Mouse (Mus musculus): Measurements from ENCODE around the gene Hspa1b.
A peak's percentile ranks its signal among the peaks of the same experiment; 100 is the strongest.
"Not testable (repeated sequence)": the region's sequence is repeated elsewhere in the genome, so short reads cannot be mapped to it uniquely, and the experiment has no call there.

Hspa1b gene

DNA sequence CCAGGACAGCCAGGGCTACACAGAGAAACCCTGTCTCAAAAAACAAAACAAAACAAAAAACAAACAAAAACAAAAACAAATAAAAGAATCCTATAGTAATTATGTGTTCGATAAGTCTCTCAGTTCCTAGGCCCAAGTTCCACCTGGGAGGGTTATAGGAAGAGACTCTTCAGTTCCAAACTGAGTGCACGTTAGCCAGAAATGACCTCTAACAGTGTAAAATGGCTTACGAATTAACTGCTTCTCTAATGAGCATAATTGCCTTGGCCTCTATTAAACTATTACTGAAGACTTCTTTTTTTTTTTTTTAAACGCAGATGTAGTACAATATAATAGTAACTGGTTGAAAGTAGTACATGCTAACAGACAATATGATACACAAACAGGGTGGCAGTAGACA is 5.1 kb downstream of the Hspa1b start:
- no peak for DNase-seq

DNA sequence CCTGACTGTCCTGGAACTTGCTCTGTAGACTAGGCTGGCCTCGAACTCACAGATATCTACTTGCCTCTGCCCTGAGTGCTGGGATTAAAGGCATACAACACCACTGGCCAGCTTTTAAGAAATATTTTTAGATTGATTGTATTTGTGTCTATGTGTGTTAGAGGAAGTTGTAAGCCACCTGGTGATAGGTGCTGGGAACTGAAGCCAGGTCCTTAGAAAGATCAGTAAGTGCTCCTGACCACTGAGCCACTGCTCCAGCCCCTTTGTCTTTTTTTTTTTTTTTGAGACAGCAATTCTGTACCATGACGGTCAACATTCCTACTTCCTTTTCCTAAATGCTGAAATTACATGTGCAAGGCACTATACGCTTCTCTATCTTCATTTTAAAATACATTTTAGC is 5.8 kb downstream of the Hspa1b start:
- DNase-seq: no peak

DNA sequence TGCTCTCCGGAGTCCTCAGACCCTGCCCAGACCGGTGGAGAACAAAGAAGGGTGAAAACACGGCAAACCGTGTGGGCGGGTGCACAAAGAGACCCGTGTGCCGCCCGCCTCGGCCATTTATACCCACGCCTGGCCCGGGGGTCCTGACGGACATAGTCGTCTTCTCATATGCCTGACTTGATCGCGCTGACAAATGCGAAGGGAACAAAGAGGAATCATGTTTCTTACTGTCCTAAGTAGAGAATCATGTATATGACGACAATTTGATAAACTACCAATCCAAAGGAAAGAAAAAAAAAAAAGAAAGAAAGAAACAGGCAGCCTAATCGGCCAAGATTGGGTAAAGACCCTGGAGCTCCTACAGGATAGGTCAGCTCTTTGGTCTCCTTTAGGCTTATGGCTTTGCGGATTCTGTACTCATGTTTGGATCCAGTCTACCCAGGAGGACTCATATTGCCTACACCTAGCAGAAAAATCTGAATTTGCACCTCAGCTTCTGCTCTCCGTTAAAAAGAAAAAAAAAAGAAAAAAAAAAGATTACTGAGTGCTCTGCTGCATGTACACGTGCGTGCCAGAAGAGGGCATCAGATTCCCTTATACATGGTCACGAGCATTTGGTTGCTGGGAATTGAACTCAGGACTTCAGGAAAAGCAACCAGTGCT is 6.5 kb downstream of the Hspa1b start:
- peak; percentile 74 for DNase-seq

DNA sequence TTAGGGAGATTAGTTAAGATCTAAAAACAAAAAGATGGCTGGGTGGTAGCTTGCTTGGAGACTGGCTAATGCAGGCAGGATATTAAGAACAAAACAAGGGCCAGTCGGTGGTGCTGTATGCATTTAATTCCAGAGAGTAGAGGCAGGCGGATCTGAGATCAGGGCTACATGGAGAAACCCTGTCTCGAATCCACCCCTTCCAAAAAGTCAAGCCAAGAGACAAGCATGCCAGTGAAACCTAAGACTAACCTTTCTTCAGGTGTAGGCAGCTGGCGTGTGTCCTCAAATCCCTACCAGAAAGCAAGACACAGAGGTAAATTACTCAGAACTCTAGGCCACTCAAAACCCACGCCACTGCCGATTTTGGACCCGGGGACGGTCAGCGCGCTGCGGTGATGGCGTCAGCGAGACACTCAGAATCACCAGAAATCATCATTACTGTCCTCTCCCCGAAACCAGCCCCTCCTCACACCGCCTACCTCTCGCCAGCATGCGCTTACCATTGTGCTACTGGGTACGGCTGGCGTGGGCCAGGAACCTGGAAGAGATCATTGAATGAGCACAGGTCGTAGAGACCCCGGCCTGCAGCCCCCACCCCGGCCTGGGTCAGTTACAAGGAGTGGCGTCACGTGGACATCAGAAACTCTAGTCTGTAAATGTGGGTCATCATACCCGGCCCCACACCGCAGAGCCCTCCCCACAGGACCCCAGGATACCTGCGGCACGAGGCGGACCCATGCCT is 7.2 kb downstream of the Hspa1b start:
- DNase-seq: peak; percentile 58

DNA sequence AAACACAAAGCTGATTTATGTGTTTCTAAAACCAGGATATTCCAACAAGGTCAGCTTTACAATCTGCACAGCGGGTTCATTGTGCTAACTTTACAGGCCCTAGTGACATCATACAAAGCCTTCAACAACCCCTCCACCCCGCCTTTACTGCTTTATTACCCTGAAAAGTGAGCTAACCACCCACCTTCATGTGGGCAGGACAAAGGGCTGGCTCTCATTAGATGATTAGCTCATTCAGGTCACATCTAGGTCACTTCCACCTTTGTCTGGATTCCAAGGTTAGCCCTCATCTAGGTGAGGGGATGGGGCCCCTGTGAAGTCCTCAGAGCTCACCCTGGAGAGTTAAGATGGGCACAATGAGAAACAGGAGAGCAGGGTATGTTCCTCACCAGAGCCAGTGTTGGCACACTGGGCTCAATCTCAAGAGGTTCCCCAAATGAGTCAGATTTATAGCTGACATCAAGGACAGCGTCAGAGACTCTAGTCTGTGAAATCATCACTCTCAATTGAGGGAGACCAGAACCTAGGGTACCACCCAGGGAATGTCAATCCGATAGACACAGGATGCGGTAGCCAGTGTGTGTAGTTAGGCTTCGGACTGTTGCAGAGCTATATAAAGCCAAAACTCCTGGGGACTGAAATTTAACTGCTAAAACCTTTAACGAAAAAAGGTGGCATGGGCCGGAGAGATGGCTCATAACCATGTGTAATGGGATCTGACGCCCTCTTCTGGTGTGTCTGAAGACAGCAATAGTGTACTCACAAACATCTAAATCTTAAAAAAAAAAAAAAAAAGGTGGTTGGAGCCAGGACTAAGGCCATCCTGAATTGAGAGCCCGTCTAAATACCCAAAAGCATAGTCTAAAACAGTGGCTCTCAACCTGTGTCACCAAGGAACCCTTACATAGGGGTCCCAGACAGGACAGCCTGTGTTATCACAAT is 8.3 kb downstream of the Hspa1b start:
- no peak for DNase-seq

DNA sequence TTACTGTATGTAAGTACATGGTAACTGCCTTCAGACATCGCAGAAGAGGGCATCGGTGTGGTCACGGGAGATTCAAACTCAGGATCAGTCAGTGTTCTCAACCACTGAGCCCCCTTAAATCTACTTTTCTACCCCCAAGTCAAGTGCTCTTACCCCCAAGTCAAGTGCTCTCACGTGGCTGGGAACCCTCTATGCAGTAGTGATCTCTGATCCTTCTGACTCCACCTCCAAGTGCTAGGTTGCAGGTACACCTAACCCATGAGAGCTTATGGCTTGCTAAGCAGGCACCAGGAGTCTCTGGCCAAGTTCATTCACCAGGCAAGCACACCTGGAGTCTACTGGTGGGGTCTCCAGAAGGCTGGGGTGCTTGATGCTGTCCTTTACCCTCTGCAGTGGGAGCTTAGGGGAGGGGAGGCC is 9.5 kb downstream of the Hspa1b start:
- no peak for DNase-seq

DNA sequence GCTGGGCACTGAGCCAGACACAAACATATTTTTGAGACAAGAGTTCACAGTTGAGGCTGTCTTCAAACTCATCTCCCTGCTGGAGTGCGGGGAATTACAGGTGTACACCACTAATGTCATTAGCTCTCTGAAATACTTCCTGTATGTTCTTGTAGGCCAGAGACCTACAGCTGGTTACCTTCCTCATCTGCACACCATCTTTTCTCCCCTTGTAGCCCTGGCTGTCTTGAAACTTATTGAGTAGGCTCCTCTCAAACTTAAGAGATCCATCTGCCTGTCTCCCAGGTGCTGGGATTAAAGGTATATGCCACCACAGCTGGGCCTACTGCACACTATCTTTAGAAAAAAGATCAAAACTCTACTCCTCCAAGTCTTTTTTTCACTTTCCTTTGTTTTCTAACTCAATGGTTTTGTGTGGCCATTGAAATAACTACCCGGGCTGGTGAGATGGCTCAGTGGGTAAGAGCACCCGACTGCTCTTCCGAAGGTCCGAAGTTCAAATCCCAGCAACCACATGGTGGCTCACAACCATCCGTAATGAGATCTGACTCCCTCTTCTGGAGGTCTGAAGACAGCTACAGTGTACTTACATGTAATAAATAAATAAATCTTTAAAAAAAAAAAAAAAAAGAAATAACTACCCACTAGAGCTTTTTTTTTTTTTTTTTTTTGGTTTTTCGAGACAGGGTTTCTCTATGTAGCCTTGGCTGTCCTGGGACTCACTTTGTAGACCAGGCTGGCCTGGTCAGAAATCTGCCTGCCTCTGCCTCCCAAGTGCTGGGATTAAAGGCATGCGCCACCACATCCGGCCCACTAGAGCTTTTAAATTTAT is 10.1 kb downstream of the Hspa1b start:
- not testable (repeated sequence) for DNase-seq

DNA sequence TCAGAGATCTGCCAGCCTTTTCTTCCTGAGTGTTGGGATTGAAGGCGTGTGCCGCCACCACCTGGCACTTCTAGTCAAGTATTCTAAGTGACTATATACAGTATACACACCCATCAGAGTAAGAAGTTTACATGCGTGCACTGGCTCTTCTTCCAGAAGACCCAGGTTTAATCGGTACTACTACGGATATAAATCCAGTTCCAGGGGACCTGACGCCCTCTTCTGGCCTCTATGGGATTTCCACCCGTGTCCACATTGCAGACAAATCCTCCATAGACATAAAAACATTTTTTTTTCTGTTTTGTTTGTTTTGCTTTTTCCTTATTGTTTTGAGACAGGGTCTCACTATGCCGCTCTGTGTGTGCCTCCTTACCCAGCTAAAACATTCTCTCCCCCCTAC is 11.4 kb downstream of the Hspa1b start:
- no peak for DNase-seq

DNA sequence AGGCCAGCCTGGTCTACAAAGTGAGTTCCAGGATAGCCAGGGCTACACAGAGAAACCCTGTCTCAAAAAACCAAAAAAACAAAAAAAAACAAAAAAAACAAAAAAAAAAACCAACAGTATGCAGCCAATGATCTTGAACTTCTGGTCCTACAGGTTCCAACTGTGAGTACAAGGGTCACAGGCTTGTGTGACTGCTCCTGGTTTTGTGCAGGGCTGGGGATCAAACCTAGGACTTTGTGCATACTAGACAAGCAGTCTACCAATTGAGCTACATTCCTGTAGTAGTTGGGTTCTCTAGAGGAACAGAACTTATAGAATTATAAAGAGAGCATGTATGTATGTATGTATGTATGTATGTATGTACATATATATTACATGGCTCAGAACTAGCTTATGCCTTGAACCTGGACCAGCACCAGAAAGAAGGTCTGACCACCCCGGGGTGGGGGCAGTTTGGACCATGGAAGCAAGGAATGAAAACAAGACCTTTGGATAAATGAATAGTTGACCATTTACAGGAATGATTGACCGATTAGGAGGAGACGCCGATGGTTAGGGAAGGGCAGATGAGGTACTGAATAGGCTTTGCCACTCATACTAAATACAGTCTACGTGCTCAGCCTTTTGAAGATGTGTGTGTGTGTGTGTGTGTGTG is 12.4 kb downstream of the Hspa1b start:
- DNase-seq: no peak

DNA sequence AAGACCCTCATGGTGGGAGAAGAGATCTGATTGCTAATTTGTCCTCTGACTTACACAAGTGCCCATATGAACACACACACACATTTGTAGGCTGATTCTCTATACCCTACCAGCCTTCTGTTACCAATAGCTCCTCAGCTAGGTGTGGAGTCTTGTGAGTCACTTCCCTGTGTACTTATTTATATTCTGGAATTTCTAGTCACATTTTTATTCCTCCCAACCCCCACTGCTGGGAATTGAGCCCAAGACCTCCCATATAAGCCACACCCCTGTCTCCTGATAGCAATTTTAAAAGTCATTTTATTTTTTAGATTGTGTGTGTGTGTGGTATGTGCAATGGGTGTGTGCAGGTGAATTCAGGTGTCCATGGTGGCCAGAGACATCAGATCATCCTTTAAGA is 14.7 kb downstream of the Hspa1b start:
- no peak for DNase-seq

DNA sequence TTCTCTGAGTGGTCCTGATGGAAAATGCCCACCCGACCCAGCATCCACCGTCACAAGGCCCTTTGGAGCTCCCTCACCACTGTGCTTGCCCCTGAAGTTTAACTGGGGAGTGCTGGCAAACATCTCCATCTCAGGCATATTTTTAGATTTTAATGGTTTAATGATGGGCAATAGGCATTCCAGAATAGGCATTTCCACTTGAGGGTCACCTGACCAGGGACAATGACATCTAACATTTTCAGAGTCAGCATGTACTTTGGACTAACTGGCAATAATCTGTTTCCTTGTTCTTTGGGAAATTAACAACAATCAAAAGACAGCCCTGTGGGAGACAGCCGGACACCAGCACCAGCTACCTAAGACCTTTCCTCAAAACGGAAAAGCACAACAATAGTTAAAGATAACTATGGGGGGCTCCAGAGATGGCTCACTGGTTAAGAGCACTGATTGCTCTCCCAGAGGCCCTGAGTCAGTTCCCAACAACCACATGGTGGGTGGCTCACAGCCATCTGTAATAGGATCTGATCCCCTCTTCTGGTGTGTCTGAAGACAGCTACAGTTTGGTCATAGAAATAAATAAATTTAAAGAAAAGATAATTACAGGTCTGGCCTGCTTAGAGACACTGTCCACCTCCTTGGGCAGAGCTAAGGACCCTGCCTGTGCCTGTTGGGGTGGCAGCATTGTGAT is 15.8 kb downstream of the Hspa1b start:
- no peak for DNase-seq

DNA sequence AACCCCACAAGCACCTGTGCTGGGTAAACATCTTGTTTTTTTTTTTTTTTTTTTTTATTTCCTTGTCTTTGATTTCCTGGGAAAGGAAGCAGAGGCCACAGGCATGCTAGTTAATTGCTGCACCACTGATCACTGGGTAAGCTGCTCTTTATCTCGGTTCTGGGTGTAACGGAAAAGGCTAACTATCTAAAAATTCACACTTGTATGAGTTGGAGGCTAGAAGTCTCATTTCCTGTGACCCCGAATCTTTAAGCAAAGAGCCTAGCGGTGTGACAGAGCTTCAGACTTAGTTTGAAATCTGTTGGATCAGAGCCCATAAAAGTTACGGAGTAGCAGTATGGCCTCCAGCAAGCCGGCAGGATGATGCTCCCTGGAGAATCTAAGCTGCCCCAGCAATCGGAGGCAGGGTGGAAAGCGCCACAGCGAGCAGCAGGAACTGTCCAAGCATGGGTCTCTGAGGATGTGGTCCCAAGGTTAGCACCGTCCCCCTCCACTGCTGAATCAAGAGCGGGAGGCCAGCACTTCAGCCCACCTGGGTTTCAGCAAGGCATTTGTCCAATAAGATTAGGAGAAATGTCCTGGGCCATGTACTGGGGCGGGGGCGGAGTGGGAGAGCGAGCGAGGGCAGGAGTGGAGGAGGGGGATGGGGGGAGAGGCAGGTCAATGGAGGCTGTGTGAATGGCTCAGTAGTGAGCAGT is 17.5 kb downstream of the Hspa1b start:
- no peak for DNase-seq

DNA sequence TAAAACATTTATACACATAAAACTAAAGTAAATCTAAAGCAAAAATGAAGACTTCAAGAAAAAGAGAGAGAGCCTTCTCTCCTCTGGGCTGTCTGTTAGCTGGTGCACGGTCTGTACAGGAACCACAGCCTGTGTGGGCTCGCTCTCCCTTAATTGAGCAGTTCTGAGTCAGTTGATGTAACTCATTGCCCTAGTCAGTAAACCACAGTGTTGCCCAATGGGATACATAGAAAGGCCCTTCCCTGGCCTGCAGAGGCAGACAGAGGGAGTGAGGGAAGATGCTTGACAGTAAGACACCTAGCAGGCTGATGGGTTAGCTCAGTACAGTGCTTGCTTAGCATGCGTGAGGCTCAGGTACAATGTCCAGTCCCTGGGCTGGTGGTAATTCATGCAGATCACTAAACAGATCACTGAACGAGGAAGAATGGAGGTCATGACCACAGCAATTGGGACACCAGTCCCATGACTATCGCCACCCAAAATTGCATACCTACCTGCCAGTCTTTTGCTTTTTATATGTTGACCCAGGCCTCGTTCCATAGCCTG is 21.0 kb downstream of the Hspa1b start:
- no peak for DNase-seq

DNA sequence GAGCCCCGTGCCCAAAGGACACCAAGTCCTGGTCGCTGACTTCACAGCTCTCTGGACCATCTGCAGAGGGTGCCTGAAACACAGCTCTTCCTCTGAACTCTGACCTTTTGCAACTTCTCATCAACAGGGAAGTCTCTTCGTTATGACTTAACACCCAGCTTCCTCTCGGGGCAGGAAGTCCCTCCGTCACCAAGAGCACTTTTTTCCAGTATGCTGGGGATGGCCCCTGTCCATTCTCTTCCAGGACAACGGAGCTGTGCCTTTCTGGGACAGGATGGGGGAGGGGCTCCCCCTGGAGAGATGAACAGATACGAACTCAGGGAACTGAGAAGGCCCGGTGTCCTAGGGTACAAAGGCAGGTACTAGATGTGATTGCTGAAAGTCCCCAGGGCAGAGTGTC is 24.2 kb downstream of the Hspa1b start:
- no peak for DNase-seq

DNA sequence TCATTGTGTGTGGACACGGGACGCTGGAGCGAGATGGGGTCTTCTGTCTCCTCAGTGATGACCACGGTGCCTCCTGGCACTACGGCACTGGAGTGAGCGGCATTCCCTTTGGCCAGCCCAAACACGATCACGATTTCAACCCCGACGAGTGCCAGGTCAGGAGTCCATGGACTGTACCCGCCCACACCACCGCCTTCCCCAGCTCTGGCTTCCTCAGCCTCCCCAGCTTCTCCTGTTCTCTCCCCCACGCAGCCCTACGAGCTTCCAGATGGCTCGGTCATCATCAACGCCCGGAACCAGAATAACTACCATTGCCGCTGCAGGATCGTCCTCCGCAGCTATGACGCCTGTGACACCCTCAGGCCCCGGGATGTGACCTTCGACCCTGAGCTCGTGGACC is 25.0 kb downstream of the Hspa1b start:
- DNase-seq: no peak

DNA sequence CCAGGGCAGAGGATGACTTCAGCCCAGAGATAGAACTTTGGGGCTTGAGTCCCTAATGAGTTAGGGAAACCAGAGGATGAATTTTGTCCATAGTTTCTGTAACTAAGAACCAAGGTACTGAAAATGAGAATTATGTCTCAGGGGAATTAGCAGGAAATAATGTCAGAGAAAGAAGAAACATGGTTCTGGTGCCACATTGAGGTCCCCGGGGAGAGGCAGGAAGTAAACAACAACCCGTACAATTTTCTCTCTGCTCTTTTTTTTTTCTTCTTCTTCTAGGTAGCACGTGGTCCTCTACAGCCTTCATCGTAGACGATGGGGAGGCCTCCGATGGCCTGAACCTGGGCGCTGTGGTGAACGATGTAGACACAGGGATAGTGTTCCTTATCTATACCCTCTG is 26.8 kb downstream of the Hspa1b start:
- no peak for DNase-seq

DNA sequence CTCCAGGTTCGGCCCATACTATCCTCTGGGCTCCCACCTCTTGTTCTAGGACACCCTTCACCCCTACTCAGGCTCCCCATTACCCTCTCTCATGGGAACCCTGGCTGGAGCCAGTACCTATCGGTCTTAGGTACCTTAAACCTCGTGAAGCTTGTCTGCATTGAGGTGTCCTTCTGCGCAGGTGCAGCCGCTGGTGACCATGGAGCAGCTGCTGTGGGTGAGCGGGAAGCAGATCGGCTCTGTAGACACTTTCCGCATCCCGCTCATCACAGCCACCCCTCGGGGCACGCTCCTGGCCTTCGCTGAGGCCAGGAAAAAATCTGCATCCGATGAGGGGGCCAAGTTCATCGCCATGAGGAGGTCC is 27.3 kb downstream of the Hspa1b start:
- DNase-seq: no peak

DNA sequence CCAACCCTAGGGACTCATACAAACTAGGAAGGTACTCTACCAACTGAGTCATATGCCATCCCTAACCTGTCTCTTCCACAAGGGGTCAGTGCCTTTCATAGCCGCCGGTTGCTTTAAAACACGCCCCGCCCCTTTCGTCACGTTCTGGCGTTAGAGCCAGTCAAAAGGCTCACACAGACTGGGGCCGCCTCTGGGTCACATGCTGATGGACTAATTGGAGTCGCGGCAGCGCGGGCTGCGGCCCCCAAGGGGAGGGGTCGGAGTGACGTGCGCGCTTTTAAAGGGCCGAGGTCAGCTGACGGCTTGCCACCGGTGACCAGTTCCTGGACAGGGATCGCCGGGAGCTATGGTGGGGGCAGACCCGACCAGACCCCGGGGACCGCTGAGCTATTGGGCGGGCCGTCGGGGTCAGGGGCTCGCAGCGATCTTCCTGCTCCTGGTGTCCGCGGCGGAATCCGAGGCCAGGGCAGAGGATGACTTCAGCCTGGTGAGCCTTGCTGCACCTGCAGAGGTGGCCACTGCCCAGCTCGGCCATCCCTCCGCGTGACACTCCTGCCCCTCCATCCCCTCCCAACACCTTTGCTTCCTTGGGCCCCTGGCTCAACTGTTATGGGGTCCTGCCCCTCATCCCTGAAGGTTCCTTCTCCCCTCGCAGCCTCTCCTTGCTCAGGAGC is 27.8 kb downstream of the Hspa1b start, which contains the start of gene Neu1:
TSS of gene Neu1 (plus strand) at position 193 of the 674 bp plus-strand sequence.
- peak; percentile 98 for DNase-seq

DNA sequence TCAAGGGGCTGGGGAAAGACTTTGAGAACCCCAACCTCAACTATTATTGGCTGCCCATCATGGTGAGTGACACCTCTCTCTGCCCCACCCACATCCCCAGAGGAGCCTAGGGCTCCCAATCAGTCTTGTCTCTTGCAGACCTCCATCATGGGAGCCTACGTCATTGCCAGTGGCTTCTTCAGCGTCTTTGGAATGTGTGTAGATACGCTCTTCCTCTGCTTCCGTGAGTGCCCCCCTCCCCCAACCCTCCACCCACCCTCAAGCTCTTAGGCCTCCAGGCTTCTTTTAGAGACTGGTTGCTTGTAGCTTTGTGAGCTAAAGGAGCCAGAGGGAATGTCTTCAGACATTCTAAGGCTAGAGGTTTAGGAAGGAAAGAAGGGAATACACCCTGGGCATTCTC is 30.2 kb downstream of the Hspa1b start:
- DNase-seq: no peak
